Mouse (Mus musculus): ENCODE results near the gene Pipox.
A peak's percentile ranks its signal among the peaks of the same experiment; 100 is the strongest.

Pipox gene

DNA sequence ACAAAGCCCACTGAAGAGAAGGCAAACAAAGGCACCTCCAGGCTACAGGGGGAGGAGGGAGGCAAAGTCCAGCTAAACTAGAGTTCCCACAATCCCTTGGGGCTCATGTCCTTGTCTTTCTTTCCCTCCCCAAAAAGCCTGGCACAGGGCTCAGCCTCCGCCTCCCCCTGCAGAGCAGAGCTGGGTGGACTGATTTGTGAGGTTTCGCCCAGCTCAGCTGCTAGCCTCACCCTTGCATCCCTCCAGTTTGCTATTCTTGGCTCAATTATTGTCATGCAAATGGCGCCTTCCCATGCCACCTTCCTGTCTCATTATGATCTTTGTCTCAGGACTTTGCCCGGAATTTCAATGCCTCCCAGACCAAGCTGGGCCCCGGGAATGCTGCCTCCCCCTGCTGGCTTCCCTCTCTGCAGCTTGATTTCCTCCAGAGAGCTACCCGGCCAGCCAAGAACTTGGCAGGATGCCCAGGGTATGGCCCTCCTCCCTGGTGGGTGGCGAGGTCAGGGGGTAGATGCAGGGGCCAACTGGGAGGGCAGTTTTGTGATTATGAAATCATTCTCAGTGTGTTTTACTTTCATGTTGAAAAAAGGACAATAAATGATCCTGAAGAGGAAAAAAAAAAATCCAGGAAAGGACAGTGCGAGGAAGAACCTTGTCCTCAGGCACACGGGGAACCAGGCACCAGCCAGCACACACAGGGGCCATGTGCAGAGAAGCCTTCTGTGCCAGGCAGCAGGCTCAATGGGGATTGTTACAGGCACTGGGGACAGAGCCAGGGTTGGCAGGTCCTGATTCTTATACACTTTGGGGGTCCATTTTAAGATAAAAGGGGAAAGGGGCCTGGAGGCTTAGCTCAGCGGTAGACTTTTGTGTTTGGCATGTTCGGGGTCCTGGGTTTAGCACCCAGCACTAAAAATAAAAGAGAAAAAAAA is at the start of gene Pipox:
Gene Pipox (minus strand): TSS at position 310 of the 932 bp plus-strand sequence.
- DNase-seq (ENCODE audit: low spot score) = peak; percentile 91

DNA sequence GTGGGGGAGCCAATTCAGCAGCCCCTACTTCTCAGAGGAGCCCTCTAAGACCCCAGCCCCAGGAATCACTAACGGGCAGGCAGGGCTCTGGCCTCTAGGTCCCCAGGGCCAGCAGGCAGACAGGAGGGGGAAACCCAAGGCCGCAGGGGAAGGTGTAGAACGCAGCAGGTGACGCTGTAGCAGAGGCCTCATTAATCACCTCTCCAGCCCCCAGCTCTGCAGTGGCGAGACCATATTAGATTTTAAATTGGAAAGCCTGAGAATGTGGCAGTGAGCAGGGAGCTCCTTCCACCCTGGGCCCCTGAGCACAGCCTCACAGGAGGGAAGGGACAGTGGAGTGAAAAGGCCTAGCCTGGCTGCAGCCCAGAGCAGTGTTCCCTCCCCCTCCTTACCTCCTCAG is 48.3 kb upstream of the Pipox start:
- no peak for DNase-seq (ENCODE audit: low spot score)

DNA sequence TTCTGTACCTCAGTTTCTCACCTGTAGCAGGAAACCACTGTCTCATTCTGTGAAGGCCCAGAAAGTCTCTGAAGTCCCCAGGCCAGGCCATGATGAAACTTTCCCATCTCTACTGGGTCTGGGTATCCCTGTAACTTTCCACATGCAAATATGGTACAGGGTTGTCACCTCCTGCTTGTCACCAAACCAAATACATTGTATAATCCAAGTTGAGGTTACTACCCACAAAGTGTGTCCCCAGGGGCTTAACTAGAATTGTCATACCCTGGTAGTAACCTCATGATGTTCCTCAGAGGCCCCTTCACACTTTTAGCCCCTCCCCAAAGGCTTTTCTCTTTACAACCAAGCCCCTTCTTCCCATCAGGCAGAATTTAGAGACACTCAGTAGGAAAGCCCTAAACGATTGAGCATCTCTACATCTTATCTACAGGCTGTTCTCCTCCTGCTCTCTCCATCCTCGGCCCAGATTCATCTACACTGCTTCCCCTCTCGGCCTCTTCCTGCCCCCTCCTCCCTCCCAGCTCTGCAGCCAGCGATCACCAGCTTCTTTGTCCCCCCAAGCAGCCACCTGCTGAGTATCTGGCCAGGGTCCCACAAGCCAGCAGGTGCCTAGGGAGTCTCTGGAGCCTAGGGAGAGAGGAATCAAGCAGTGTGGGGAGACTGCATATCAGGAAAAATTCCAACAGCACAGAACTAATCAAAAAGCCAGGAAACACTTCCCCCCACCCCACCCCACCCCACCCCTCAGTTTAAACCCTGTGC is 43.9 kb upstream of the Pipox start:
- DNase-seq (ENCODE audit: low spot score) = no peak

DNA sequence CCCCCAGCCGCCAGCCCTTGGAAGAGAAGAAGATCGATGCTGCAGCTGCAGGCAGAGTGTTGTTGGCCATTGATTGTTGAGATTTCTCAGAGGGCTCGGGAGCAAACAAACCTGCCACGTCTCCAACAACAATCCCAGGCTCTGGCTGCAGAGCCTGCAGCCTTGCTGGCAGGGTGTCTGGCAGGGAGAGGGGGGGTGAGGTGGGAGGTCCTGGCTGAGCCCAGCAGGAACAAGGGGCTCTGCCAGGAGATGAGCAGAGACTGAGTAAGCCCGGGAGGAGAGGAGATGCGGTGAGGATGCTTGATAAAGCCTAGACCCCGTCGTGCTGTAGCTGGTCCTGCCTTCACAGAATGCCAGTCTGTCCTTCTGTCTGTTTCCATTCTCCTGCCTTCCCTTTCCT is 43.0 kb upstream of the Pipox start:
- DNase-seq (ENCODE audit: low spot score) = no peak

DNA sequence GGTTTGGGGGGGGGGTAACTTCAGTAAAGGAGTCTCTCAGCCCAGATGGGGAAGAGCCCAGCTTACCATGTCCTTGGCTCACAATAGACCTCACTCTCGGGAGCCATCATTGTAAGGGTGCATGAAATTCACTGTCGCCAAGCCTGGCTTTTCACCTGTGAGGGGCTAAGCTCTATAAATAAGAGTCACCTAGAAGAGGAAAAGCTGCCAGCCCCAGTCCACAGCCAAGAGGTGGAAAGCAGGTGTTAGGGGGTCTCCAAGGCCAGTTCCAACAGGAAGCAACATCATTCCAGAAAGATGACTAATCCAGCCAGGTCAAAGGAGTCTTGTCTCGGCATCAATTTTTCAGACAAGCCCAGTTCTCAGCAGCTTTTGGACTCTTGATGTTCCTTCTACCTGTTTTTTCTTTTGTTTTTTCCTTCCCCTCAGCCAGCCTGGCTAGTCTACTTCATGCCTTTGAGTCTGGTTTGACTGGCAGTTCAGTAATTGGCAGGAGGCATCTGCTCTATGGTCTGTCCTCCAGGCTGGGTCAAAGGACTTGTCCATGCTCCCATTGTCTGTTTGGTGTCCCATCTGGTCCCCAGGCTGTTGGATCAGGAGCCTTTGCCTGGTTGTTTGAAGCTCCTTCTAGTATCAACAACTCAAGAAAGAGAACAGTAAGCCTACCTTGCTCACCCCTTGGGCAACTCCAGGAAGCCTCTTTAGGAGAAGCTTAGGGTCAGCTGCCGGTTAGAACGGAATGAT is 40.8 kb upstream of the Pipox start:
- no peak for DNase-seq (ENCODE audit: low spot score)

DNA sequence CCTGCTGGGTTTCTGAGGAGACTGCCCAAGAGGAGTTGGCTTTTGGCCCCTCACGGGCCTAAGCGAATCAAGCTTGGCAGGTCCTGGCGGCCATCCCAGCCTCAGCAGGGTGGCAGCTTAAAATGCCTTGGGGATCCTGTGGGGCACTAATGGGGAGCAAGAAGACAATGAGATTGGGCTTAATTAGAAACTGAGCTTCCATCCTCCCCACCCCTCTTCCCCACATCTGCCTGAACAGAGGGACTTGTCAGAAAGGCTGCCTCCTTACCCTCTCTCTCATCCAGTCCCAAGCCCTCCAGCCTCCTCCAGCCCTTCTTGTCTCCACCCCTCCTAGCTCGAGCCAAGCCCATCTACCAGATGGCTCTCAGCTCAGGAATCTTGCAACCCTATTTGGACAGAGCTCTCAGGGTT is 40.2 kb upstream of the Pipox start:
- no peak for DNase-seq (ENCODE audit: low spot score)

DNA sequence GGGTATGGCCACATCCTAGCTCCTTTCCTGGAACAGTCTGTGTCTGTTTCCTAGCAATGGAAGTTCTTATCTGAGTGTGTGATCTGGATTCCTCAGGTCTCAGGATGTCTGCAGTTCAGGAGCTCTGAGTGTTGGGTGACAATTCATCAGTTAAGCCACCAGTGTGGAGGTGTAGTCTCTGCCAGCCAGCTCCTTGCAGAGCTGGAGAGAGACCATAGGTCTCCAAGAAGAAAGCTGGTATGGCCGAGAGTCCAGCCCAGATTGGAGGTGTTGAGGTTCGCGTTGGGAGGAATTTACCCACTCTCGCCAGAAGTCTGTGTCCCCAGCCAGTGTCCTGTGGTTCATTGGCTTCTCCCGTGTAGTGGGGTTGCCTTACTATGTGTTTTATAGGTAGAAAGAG is 38.7 kb upstream of the Pipox start:
- no peak for DNase-seq (ENCODE audit: low spot score)

DNA sequence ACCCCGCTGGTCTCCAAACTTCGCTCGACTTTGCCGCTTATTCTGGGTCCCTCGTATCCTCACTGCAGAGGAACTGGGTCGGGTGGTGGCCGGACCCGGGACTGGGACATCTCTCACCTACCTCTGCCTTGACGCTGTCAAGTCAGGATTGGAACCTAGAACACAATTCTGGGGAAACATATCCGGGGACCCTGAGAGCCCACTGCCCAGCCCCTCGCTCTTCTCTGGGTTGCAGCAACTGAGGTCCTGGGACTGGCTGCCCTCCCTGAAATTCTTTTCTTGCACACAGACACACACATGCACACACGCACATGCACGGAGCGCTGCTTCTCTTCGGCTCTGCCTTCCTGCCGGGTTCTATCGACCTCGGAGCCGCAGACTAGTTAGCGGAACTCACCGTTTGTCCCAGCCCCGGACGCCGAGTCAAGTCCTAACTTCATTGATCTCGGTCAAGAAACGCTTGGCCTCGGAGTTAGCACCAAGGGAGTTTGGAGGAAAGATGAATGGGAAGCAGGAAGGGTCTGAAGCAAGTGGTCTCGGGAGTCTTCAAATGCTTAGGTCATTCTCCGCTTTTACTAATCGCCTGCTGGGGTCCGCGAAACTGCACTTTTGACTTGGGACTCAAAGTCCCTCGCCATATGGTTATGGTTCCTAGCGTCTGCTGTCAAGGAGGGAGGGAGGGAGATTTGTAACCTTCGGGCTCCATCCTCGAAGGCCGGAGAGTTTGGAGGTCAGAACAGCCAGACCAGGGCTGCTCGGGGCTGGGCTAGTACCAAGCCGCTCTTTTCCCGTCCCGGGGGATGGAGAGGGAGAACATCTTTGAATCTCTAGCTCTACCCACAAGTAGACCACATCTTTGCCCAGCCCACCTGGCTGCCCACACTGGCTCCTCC is 37.9 kb upstream of the Pipox start:
- DNase-seq (ENCODE audit: low spot score) = no peak

DNA sequence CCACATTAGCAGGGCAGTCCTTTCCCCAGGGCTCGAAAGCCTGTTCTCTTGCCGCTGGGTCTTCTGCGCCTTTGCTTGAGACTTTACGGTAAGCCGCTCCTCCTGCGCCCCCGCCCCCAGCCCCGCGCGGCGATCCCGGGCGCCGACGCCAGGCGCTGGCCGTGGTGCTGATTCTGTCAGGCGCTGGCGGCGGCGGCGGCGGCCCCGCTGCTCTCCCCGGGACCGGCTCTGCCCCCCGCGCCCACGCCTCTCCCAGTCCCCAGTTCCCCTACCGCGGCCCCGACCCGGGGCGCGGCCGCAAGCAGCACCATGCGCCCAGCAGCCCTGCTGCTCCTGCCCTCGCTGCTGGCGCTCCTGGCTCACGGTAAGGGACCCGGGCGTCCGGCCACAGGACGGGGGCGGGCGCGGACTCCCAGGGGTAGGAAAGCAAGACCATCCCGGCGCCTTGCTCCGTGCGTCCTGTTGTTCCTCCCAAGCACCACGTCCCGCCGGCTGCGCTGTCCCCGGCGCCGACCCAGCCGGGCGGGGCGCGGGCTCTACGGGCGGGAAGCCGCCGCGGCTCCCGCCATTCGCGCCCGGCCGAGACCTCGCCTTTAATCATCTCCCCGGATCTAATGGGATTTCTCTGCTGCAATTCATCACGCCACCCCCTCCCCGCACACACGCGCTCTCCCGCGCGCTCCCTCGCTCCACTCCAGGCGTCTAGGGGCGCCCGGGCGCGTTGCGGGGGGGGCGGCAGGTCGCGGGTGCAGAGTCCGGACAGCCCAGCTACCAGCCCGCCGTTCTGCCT is 37.0 kb upstream of the Pipox start, which contains the start of gene Sez6:
Gene Sez6 (plus strand): TSS at position 50 of the 790 bp plus-strand sequence.
- peak; percentile 59 for DNase-seq (ENCODE audit: low spot score)

DNA sequence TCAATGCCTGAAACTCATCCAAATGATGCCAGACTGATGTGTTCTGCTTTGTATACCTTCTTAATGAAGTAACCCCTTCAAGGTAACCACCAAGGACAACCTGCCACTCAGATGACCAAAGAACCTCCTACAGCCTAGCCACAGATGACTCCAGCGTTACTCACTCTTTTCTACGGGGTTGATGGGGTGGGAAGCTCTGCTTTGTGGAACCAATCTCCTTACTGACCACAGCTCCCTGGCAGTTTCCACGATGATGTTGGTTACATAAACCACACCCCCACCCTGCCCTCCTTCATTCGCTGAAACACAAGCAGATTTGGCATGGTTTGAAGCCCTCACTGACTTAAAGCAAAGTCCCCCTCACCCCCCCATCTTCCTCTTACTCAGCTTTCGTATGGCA is 33.9 kb upstream of the Pipox start:
- no peak for DNase-seq (ENCODE audit: low spot score)

DNA sequence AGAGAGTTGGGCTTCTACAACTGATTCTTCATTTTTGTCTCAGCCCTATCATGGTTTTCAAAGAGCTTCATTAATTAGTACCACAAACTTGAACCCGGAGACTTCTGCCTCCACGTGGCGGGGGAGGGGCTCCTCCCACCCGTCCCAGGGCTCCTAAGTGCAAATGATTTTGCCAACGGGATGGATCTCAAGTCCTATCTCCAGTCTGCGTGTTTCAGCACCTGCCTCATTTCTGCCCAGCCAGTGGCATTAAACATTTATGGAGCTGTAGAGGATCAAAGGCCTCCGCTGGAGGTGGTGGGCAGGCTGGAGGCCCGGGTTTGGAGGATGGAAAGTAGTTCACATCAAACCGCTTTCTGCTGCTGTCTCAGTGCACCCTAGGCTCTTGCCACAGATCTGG is 32.8 kb upstream of the Pipox start:
- no peak for DNase-seq (ENCODE audit: low spot score)

DNA sequence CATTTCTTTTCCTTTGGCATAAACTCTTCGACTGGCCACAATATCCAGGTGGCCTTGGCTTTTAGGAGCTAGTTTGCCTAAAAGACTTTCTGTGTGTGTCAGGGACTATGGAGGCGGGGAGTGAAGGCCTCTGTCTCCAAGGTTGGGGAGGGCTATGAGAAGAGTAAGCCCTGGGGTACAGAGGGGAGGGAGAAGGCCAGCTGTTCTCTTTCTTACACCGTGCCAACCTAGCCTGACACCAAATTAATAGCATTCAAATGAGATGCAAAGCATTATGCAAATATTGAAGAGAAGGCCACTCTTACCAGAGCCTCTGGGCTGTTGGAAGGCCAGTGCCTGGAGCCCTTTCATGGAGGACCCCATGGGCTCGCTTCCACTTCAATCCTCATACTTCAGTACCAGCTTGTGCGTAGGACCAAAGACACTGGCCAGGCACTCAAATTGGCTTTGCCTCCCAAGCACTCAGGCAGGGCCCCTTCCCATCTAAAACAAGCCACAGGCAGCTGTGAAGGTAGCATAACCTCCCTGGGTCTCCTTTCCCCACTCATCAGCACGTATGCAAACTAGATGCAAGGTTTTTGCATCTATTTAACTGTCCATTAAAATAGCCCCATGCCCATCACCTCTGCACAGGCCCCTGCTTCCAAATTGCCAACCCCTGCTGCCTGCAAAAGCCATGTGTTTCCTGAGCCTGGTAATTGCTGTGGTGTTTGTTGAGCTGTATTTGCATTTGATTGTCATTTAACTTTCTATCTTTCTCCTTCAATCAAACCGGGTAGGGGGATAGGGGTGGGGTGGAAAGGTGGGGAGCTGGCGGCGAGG is 32.2 kb upstream of the Pipox start:
- DNase-seq (ENCODE audit: low spot score) = no peak

DNA sequence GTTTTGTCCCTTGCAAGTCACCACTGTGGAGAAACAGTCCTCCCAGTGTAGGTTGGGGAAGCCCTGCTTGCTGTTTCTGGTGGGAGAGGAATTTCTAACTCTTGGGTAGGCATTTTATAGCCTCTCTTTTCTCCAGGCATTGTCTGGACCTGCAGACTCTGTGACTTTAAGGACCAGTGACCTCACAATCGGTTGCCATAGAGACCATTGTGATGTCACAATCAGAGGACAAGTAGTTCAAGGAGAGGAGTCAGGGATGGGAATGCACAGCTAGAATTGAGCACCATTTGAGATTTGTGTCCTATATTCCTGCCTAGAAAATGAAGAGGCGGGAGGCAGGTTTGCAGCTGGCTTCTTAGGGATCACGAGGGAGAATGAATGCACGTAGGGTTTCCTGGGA is 29.4 kb upstream of the Pipox start:
- DNase-seq (ENCODE audit: low spot score) = no peak

DNA sequence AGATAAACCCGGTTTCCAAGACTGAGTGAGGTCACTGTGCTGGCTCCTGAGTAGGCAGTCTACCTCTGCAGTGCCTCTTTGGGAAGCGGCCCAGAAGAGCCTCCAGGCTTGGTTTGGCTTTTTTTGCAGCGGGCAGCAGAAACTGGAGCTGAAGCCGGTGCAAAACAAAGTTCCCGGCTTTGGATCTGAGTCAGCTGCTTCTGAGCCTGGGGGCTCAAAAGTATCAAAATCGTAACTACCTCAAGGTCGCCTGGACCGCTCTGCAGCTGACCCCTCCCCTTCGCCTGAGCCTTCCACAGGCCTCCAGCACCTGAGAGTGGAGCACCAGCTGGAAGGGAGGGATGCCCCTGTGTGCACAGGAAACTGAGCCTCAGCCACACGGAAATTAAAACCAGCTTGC is 23.3 kb upstream of the Pipox start:
- no peak for DNase-seq (ENCODE audit: low spot score)

DNA sequence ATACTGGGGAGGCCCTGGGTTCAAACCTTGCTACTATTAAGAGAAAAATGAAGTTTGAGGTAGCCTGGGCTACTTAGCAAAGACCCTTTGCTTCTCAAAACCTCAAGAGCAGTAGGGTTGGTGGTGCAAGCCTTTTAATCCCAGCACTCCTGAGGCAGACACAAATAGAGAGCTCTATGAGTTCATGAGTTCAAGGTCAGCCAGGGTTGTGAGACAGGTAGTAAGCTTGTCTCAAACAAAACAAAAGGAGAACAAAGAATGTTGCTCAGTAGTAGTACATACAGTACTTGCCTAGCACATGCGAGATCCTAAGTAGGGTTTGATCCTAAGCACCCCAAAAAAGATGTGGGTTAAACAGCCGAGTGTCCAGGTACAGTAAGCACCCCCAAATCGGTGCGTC is 22.8 kb upstream of the Pipox start:
- DNase-seq (ENCODE audit: low spot score) = no peak

DNA sequence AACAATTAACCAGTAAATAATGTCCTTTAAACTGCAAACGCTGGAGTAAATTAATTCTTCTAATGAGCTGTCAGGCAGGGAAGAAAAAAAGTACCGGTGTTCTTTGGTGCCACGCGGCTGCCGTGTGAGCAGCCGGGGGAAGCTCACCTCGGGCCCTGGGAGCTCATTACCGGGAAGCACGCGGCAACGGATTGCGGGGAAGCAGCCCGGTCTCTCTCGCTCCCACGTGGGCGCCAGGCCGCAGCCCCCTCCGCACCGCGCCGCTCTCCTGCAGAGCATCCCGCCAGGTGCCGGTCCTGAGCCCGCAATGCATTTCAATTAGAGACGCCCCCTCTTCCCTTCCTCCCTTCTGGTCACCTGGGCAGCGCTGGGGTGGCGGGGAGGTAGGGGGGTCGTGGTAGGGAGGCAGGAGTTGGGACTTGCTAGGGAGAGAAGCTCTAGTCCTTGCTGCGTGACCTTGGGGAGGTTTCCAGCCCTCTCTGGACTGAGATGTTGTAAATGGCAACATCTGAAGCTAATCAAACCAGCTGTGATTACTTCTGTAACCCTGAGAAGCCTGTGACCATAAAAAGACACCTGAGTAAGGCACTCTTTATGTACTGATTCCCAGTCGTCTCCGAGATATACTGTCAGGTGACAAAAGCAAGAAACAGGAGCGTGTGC is 20.8 kb upstream of the Pipox start:
- no peak for DNase-seq (ENCODE audit: low spot score)

DNA sequence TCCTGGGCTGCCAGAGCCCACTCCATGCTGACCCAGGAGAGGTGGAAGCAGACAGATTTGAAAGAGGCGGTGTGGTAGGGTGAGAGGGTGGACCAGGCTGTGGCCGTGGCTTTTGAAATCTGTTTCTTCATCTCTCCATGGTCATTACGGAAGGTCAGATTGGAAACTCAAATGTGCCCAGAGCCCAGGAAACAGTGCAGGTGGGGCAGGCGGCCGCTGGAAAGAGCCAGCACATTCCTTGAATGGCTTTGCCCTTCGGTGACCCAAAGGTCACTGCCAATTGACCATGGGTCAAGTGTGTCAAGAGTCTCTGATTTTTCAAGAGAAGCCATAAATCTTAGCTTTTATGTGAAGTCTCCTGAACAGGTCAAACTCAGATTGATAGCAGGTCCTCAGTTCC is 19.6 kb upstream of the Pipox start:
- DNase-seq (ENCODE audit: low spot score) = no peak

DNA sequence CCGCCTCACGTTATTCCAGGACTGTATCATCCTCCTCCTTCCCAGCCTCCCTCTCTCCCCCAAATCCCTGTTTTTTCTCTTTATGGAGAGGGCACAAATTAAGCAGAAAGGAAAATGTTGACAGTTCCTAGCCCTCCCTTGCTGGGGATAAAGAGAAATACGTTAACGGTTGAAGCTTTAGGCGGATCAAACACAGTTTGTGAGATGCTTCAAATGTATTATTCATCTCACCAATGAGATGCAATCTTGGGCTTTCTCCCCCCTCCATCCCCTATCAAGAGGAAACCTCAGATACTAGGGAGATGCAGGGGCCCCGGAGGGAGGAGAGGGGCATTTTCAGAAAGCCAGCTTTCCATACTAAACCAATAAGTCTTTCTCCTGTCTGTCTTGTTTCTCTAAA is 15.9 kb upstream of the Pipox start:
- DNase-seq (ENCODE audit: low spot score) = no peak

DNA sequence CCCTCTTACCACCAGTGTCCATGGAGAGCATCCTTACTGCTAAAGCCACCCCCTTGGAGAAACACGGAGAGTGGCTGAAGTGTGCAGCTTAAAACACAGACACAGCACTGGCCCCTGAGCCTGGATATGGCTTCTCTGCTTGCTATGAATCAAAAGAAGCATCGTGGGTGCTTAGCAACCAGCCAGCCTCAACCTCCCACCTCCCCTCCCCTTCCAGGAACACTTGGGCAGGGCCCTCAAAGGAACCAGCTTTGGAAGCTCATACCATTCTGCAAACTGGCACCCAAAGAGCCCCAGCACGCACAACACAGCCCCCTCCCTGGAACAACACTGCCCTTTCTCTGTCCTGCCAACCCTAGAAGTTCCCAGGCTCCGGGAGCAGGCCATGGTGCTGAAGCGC is 15.5 kb upstream of the Pipox start:
- no peak for DNase-seq (ENCODE audit: low spot score)
